Mouse (Mus musculus): ENCODE results near the gene Rpap3. TPM values are rescaled to one million over a fixed set of nuclear protein-coding genes. Genes with fewer than 3 reads are reported as not detected.
"Not testable (repeated sequence)": the region's sequence is repeated elsewhere in the genome, so short reads cannot be mapped to it uniquely, and the experiment has no call there.

Rpap3 gene
- total and polyA plus RNA-seq, 3 experiments, result 4.4 to 14.2 (median 12.7) TPM

DNA sequence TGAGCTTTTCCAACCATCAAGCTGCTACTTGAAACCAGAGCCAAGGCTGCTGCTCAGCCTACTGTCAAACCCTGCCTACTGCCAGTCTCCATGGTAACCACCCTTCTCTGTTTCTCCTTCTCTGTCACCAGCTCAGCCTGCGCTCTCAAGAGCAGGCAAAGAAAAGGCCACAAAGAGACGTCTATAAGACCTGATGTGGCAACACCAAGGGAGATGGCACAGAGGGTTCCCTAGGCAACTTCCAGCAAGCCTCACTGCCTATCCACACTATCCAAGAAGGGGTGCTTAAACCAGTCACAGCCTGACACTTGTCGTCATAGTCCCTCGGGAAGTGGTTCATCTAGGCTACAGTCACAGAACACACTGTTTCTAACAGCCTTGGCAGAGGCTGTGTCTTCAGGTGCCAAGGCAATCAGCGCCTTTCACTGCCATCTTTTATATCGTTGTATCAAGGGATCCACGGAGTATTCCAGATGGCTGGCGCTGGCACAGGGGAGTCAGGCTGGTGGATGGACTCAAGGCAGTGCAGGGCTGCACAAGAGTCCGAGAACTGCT is 33.3 kb downstream of the Rpap3 start:
- WGBS, result 79% methylated on average over 9 of the region's 9 CpGs
- Histone ChIP-seq H3K36me3 (ENCODE audit: control insufficient read depth, insufficient read depth, low read length) (no peaks in the 10 kb centered on the region), H3K9ac (ENCODE audit: low read depth, low read length) (no peak overlapping the region), H3K79me2 (replicated peaks; ENCODE audit: control insufficient read depth, insufficient read depth, low read length) (no peaks in the 10 kb centered on the region), H3K27me3 (ENCODE audit: control insufficient read depth, insufficient read depth, low read length) (no peaks in the 10 kb centered on the region), H3K4me3 (no peak overlapping the region), H3K27ac (no peak overlapping the region), H3K4me1 (ENCODE audit: control insufficient read depth, insufficient read depth, low read length) (peaks cover 4% of the 10 kb centered on the region; the same call in 1 of the 2 replicates)
- TF ChIP-seq EP300 (IDR thresholded peaks at IDR 0.05; ENCODE audit: insufficient read depth, low read depth, low read length) (no peak), POLR2A (IDR thresholded peaks at IDR 0.05; ENCODE audit: insufficient read depth, low read depth, low read length) (no peak), CTCF (IDR thresholded peaks at IDR 0.05) (no peak)
- DNase-seq, result no peak
- intact Hi-C loops (cut with DNase I), result no loop called here

GRCm38 (mm10) chr15:97670554-97670953 is 35.1 kb downstream of the Rpap3 start:
- Histone ChIP-seq H3K36me3 (ENCODE audit: control insufficient read depth, insufficient read depth, low read length) (no peaks in the 10 kb centered on the region), H3K27me3 (ENCODE audit: control insufficient read depth, insufficient read depth, low read length) (no peaks in the 10 kb centered on the region), H3K9ac (ENCODE audit: low read depth, low read length) (no peak overlapping the region), H3K79me2 (replicated peaks; ENCODE audit: control insufficient read depth, insufficient read depth, low read length) (no peaks in the 10 kb centered on the region), H3K27ac (no peak overlapping the region), H3K4me1 (ENCODE audit: control insufficient read depth, insufficient read depth, low read length) (peaks cover 4% of the 10 kb centered on the region; the same call in 1 of the 2 replicates), H3K4me3 (no peak overlapping the region)
- 28% methylated on average over 6 of the region's 6 CpGs for WGBS
- intact Hi-C loops (cut with DNase I), result no loop called here
- no peak for TF ChIP-seq EP300 (IDR thresholded peaks at IDR 0.05; ENCODE audit: insufficient read depth, low read depth, low read length)
- TF ChIP-seq CTCF (IDR thresholded peaks at IDR 0.05), result no peak
- TF ChIP-seq POLR2A (IDR thresholded peaks at IDR 0.05; ENCODE audit: insufficient read depth, low read depth, low read length), result no peak
- peak in 1 of 2 experiments; percentile 45 for DNase-seq

DNA sequence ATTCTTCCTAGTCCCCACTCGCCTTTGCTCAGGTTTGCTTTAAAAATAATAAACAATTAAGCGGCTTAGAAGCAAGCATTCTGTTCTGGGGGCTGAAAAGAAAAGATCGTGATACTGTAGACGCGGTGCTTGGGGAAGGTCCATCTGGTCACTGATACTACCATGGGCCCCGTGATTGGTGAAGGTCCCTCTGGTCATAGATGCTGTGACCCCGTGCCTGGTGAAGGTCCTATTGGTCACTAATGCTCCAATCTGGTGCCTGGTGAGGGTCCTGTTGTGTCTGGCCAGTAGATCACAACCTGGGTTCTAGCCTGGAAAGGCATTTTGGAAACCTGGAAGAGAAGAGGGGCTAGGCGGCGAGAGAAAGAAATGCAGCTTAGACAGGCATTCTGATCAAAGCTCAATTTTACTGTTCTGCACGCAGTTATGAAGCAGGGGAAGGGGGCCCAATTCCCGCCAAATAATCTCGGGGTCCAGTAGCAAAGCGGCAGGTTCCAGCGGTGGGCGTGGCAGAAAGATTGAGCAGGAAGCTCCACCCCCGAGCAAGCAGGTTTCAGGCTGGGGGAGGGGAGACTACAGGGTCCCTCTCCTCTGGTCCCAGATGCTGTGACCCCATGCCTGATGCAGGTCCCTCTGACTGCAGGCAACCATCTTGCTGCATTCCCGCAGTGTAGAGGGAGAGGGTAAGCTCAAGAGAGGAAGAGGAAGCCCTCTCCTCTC is 37.3 kb downstream of the Rpap3 start:
- intact Hi-C loops (cut with DNase I), result loop anchor here (5.0 kb wide), 2 partner anchors 114 to 431 kb away; no protein-coding TSS in a partner anchor
- H3K36me3 ChIP-seq (ENCODE audit: control insufficient read depth, insufficient read depth, low read length); H3K27ac ChIP-seq; H3K79me2 ChIP-seq (replicated peaks; ENCODE audit: control insufficient read depth, insufficient read depth, low read length); H3K9ac ChIP-seq (ENCODE audit: low read depth, low read length); H3K4me3 ChIP-seq; DNase-seq; H3K27me3 ChIP-seq (ENCODE audit: control insufficient read depth, insufficient read depth, low read length); H3K4me1 ChIP-seq (ENCODE audit: control insufficient read depth, insufficient read depth, low read length): not testable (repeated sequence)
- 76% methylated on average over 17 of the region's 17 CpGs for WGBS

- Histone ChIP-seq H3K36me3 (ENCODE audit: control insufficient read depth, insufficient read depth, low read length) (no peaks in the 10 kb centered on the region), H3K27ac (no peak overlapping the region), H3K4me3 (no peak overlapping the region), H3K27me3 (ENCODE audit: control insufficient read depth, insufficient read depth, low read length) (no peaks in the 10 kb centered on the region), H3K4me1 (ENCODE audit: control insufficient read depth, insufficient read depth, low read length) (peaks cover 4% of the 10 kb centered on the region; the same call in 1 of the 2 replicates), H3K9ac (ENCODE audit: low read depth, low read length) (no peak overlapping the region), H3K79me2 (replicated peaks; ENCODE audit: control insufficient read depth, insufficient read depth, low read length) (no peaks in the 10 kb centered on the region)
- DNase-seq, result peak; percentile 53 to 63
- TF ChIP-seq POLR2A (IDR thresholded peaks at IDR 0.05; ENCODE audit: insufficient read depth, low read depth, low read length) (no peak), EP300 (IDR thresholded peaks at IDR 0.05; ENCODE audit: insufficient read depth, low read depth, low read length) (peak; percentile 47; the same call in 1 of the 2 replicates), CTCF (IDR thresholded peaks at IDR 0.05) (peak; percentile 89)
- WGBS, result 27% methylated on average over 7 of the region's 7 CpGs
- intact Hi-C loops (cut with DNase I), result loop anchor here (5.0 kb wide), 2 partner anchors 115 to 430 kb away; no protein-coding TSS in a partner anchor
These were observed 38.2 kb downstream of the Rpap3 start for GRCm38 (mm10) chr15:97667437-97667836.

DNA sequence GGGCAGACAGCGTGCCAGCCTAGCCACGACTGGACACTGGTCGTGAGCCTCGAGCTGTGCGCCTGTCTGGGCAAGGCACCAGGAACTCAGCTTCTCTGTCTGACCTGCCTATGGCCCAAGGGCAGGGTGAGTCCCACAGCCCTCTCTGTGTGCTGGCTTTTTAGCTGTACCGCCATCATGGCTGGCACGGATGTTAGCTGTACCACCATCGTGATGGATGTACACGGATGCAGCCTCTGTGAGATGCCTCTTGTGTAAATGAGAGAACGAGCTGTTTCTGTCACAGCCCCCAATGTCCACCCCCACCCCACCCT is 39.2 kb downstream of the Rpap3 start:
- no peak for TF ChIP-seq CTCF (IDR thresholded peaks at IDR 0.05)
- TF ChIP-seq EP300 (IDR thresholded peaks at IDR 0.05; ENCODE audit: insufficient read depth, low read depth, low read length), result no peak
- TF ChIP-seq POLR2A (IDR thresholded peaks at IDR 0.05; ENCODE audit: insufficient read depth, low read depth, low read length), result no peak
- Histone ChIP-seq H3K27me3 (ENCODE audit: control insufficient read depth, insufficient read depth, low read length) (no peaks in the 10 kb centered on the region), H3K9ac (ENCODE audit: low read depth, low read length) (no peak overlapping the region), H3K36me3 (ENCODE audit: control insufficient read depth, insufficient read depth, low read length) (no peaks in the 10 kb centered on the region), H3K4me3 (no peak overlapping the region), H3K4me1 (ENCODE audit: control insufficient read depth, insufficient read depth, low read length) (peaks cover 4% of the 10 kb centered on the region; the same call in 1 of the 2 replicates), H3K79me2 (replicated peaks; ENCODE audit: control insufficient read depth, insufficient read depth, low read length) (no peaks in the 10 kb centered on the region), H3K27ac (no peak overlapping the region)
- 89% methylated on average over 10 of the region's 10 CpGs for WGBS
- intact Hi-C loops (cut with DNase I), result loop anchor here (5.0 kb wide), 2 partner anchors 116 to 429 kb away; no protein-coding TSS in a partner anchor
- no peak for DNase-seq

DNA sequence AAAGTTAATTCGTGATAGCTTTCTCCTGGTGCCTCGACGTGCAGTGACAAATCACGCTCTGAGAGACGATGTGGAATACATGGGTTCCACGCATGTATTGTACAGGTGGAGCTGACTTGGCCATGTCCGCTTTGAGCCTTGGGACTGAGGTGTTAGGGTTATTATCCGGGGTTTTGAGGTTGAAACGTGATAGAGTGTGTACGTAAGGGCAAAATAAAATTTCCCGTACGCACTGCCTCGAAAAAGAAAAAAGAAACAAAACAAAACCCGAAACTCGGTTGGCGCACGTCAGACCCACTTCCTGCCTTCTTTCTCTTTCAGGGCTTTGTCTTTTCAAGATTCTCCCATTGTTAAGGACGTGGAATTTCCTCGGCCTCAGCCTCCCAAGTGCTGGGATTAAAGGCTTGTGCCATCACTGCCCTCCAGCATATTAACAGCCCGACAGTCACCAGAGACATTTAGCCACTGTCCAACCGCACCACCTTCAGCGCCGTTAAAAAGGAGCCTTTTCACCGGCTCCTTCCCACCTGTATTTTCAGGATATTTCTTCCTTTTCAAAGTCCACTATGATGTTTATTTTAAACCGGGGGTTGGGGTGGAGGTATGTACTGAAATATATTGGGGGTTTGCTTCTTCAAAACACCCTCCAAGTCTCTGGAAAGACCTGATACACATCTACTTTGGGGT is 39.7 kb downstream of the Rpap3 start:
- H3K27me3 ChIP-seq (ENCODE audit: control insufficient read depth, insufficient read depth, low read length), result no peaks in the 10 kb centered on the region
- intact Hi-C loops (cut with DNase I), result loop anchor here (2.0 to 5.0 kb wide), 3 partner anchors 85 to 429 kb away; no protein-coding TSS in a partner anchor
- H3K4me3 ChIP-seq, result no peak overlapping the region
- no peaks in the 10 kb centered on the region for H3K79me2 ChIP-seq (replicated peaks; ENCODE audit: control insufficient read depth, insufficient read depth, low read length)
- no peaks in the 10 kb centered on the region for H3K36me3 ChIP-seq (ENCODE audit: control insufficient read depth, insufficient read depth, low read length)
- TF ChIP-seq EP300 (IDR thresholded peaks at IDR 0.05; ENCODE audit: insufficient read depth, low read depth, low read length) (no peak), POLR2A (IDR thresholded peaks at IDR 0.05; ENCODE audit: insufficient read depth, low read depth, low read length) (no peak), CTCF (IDR thresholded peaks at IDR 0.05) (no peak)
- 65% methylated on average over 25 of the region's 25 CpGs for WGBS
- H3K9ac ChIP-seq (ENCODE audit: low read depth, low read length), result no peak overlapping the region
- DNase-seq, result no peak
- H3K27ac ChIP-seq, result no peak overlapping the region
- H3K4me1 ChIP-seq (ENCODE audit: control insufficient read depth, insufficient read depth, low read length), result peaks cover 3% of the 10 kb centered on the region; the same call in 1 of the 2 replicates

Data from heart, adult 2 months (tissue).